Mouse (Mus musculus): ENCODE data around the gene Igsf11. TPM values are rescaled to one million over a fixed set of nuclear protein-coding genes. Genes with fewer than 3 reads are reported as not detected.

Gene Igsf11
- polyA plus RNA-seq (2012; fragmentation: generic; extraction: Trizol) = under 1 TPM in 1 of 2 experiments, not detected in 1; 0.01 TPM

GRCm38 (mm10) chr16:38892371-38892770 lies at the start of gene Igsf11:
Igsf11 (plus strand) TSS chr16:38892671.

Other genes starting within 250 kb of the Igsf11 start
- 1 to 10 TPM in 1 of 2 experiments, under 1 TPM in 1; 0.71 to 6.7 TPM for gene Arhgap31, start 179.4 kb upstream of the Igsf11 start, polyA plus RNA-seq (2012; fragmentation: generic; extraction: Trizol)
- gene B4galt4, start 150.4 kb upstream of the Igsf11 start, polyA plus RNA-seq (2012; fragmentation: generic; extraction: Trizol) = 1 to 10 TPM in 1 of 2 experiments, under 1 TPM in 1; 0.15 to 2.5 TPM
- under 1 TPM in 1 of 2 experiments, not detected in 1; 0.02 TPM for gene Upk1b, start 92.3 kb upstream of the Igsf11 start, polyA plus RNA-seq (2012; fragmentation: generic; extraction: Trizol)
- not detected for gene 4930435E12Rik, start 63.9 kb upstream of the Igsf11 start, polyA plus RNA-seq (2012; fragmentation: generic; extraction: Trizol)